Mouse (Mus musculus): ENCODE results near the gene Pdzd8. TPM values are rescaled to one million over a fixed set of nuclear protein-coding genes. Genes with fewer than 3 reads are reported as not detected.
A peak's percentile ranks its signal among the peaks of the same experiment; 100 is the strongest.

Pdzd8 gene
- polyA plus RNA-seq, 1 experiment from 2014 or later, result 9.3 TPM

GRCm38 (mm10) chr19:59351151-59351889 lies 5.7 kb upstream of the Pdzd8 start:
- 76% methylated on average over 15 of the region's 15 CpGs for WGBS

GRCm38 (mm10) chr19:59350273-59350903 lies 4.8 kb upstream of the Pdzd8 start:
- ATAC-seq, result no peak
- Histone ChIP-seq H3K36me3 (no peaks in the 10 kb centered on the region), H3K9me3 (no peaks in the 10 kb centered on the region), H3K9ac (replicated peaks) (no peak overlapping the region), H3K4me2 (replicated peaks) (no peak overlapping the region), H3K27ac (no peak overlapping the region), H3K4me3 (replicated peaks) (no peak overlapping the region), H3K27me3 (peaks cover 11% of the 10 kb centered on the region; the same call in 1 of the 2 replicates), H3K4me1 (replicated peaks) (0 out of 2 replicates have a peak, but pooled peaks cover 5% of the 10 kb centered on the region)
- 91% methylated on average over 7 of the region's 7 CpGs for WGBS

More at GRCm38 (mm10) chr19:59351151-59351889, 5.7 kb upstream of the Pdzd8 start:
- ATAC-seq, result no peak
- no peak overlapping the region for H3K9ac ChIP-seq (replicated peaks)
- H3K4me2 ChIP-seq (replicated peaks), result no peak overlapping the region
- H3K4me3 ChIP-seq (replicated peaks), result no peak overlapping the region
- no peaks in the 10 kb centered on the region for H3K9me3 ChIP-seq
- no peaks in the 10 kb centered on the region for H3K36me3 ChIP-seq
- 0 out of 2 replicates have a peak, but pooled peaks cover 5% of the 10 kb centered on the region for H3K4me1 ChIP-seq (replicated peaks)
- H3K27me3 ChIP-seq, result peaks cover 11% of the 10 kb centered on the region; the same call in 1 of the 2 replicates
- no peak overlapping the region for H3K27ac ChIP-seq

- no peak for ATAC-seq
- Histone ChIP-seq H3K27ac (no peak overlapping the region), H3K4me1 (replicated peaks) (peaks cover 9% of the 10 kb centered on the region), H3K9ac (replicated peaks) (no peak overlapping the region), H3K27me3 (peaks cover 11% of the 10 kb centered on the region; the same call in 1 of the 2 replicates), H3K4me3 (replicated peaks) (no peak overlapping the region), H3K36me3 (no peaks in the 10 kb centered on the region), H3K9me3 (no peaks in the 10 kb centered on the region), H3K4me2 (replicated peaks) (no peak overlapping the region)
- WGBS, result 92% methylated on average over 6 of the region's 6 CpGs
Observed at GRCm38 (mm10) chr19:59349329-59349960, 3.9 kb upstream of the Pdzd8 start.

GRCm38 (mm10) chr19:59346325-59346724 lies 745 bp upstream of the Pdzd8 start:
- H3K9ac ChIP-seq (replicated peaks), result peak overlapping the region; percentile 89
- H3K27me3 ChIP-seq, result peaks cover 2% of the 10 kb centered on the region; the same call in 1 of the 2 replicates
- H3K4me3 ChIP-seq (replicated peaks), result peak overlapping the region; percentile 92
- H3K27ac ChIP-seq, result peak overlapping the region; percentile 93
- peak; percentile 27 for ATAC-seq
- 3% methylated on average over 11 of the region's 11 CpGs for WGBS
- peak overlapping the region; percentile 100 for H3K4me2 ChIP-seq (replicated peaks)
- H3K4me1 ChIP-seq (replicated peaks), result peaks cover 36% of the 10 kb centered on the region
- H3K9me3 ChIP-seq, result no peaks in the 10 kb centered on the region
- H3K36me3 ChIP-seq, result no peaks in the 10 kb centered on the region

GRCm38 (mm10) chr19:59345081-59345657 lies 411 bp downstream of the Pdzd8 start:
- Histone ChIP-seq H3K27ac (peak overlapping the region; percentile 93), H3K27me3 (peaks cover 2% of the 10 kb centered on the region; the same call in 1 of the 2 replicates), H3K4me3 (replicated peaks) (peak overlapping the region; percentile 92), H3K9ac (replicated peaks) (peak overlapping the region; percentile 89), H3K4me1 (replicated peaks) (peaks cover 40% of the 10 kb centered on the region), H3K4me2 (replicated peaks) (peak overlapping the region; percentile 100), H3K36me3 (no peaks in the 10 kb centered on the region), H3K9me3 (no peaks in the 10 kb centered on the region)
- ATAC-seq, result peak; percentile 79
- WGBS, result under 1% methylated on average over 62 of the region's 70 CpGs

GRCm38 (mm10) chr19:59344304-59344711 lies 1.3 kb downstream of the Pdzd8 start:
- Histone ChIP-seq H3K36me3 (no peaks in the 10 kb centered on the region), H3K9me3 (no peaks in the 10 kb centered on the region), H3K9ac (replicated peaks) (peak overlapping the region; percentile 89), H3K27ac (no peak overlapping the region), H3K4me3 (replicated peaks) (peak overlapping the region; percentile 92), H3K4me1 (replicated peaks) (peaks cover 40% of the 10 kb centered on the region), H3K27me3 (peaks cover 2% of the 10 kb centered on the region; the same call in 1 of the 2 replicates), H3K4me2 (replicated peaks) (peak overlapping the region; percentile 100)
- WGBS, result under 1% methylated on average over 14 of the region's 14 CpGs
- ATAC-seq, result no peak

- Histone ChIP-seq H3K4me3 (replicated peaks) (peak overlapping the region; percentile 92), H3K36me3 (no peaks in the 10 kb centered on the region), H3K27me3 (peaks cover 2% of the 10 kb centered on the region; the same call in 1 of the 2 replicates), H3K27ac (no peak overlapping the region), H3K4me2 (replicated peaks) (peak overlapping the region; percentile 100), H3K9ac (replicated peaks) (peak overlapping the region; percentile 89; the same call in 1 of the 2 replicates), H3K4me1 (replicated peaks) (peaks cover 40% of the 10 kb centered on the region), H3K9me3 (no peaks in the 10 kb centered on the region)
- ATAC-seq, result no peak
- WGBS, result 29% methylated on average over 2 of the region's 2 CpGs
Observed at GRCm38 (mm10) chr19:59342964-59343363, 2.6 kb downstream of the Pdzd8 start.

GRCm38 (mm10) chr19:59339908-59340307 lies 5.7 kb downstream of the Pdzd8 start:
- Histone ChIP-seq H3K4me3 (replicated peaks) (no peak overlapping the region), H3K4me1 (replicated peaks) (peaks cover 35% of the 10 kb centered on the region), H3K4me2 (replicated peaks) (no peak overlapping the region), H3K9me3 (no peaks in the 10 kb centered on the region), H3K27ac (no peak overlapping the region), H3K36me3 (no peaks in the 10 kb centered on the region), H3K27me3 (no peaks in the 10 kb centered on the region), H3K9ac (replicated peaks) (no peak overlapping the region)
- WGBS, result 92% methylated on average over 3 of the region's 3 CpGs
- no peak for ATAC-seq

GRCm38 (mm10) chr19:59337872-59338681 lies 7.5 kb downstream of the Pdzd8 start:
- H3K4me1 ChIP-seq (replicated peaks), result peaks cover 17% of the 10 kb centered on the region
- no peak for ATAC-seq
- no peaks in the 10 kb centered on the region for H3K36me3 ChIP-seq
- no peaks in the 10 kb centered on the region for H3K9me3 ChIP-seq
- no peaks in the 10 kb centered on the region for H3K27me3 ChIP-seq
- WGBS, result 77% methylated on average over 3 of the region's 3 CpGs
- no peak overlapping the region for H3K4me2 ChIP-seq (replicated peaks)
- no peak overlapping the region for H3K9ac ChIP-seq (replicated peaks)
- H3K4me3 ChIP-seq (replicated peaks), result no peak overlapping the region
- no peak overlapping the region for H3K27ac ChIP-seq

- Histone ChIP-seq H3K36me3 (no peaks in the 10 kb centered on the region), H3K4me1 (replicated peaks) (peaks cover 7% of the 10 kb centered on the region), H3K9me3 (no peaks in the 10 kb centered on the region), H3K27ac (no peak overlapping the region), H3K4me3 (replicated peaks) (no peak overlapping the region), H3K9ac (replicated peaks) (no peak overlapping the region), H3K4me2 (replicated peaks) (no peak overlapping the region), H3K27me3 (no peaks in the 10 kb centered on the region)
- WGBS, result 100% methylated on average over 1 of the region's 1 CpGs
- ATAC-seq, result no peak
Observed at GRCm38 (mm10) chr19:59336655-59337054, 8.9 kb downstream of the Pdzd8 start.

- H3K4me2 ChIP-seq (replicated peaks), result no peak overlapping the region
- H3K9ac ChIP-seq (replicated peaks), result no peak overlapping the region
- H3K4me1 ChIP-seq (replicated peaks), result no peaks in the 10 kb centered on the region
- no peak overlapping the region for H3K4me3 ChIP-seq (replicated peaks)
- H3K27me3 ChIP-seq, result no peaks in the 10 kb centered on the region
- no peak overlapping the region for H3K27ac ChIP-seq
- H3K36me3 ChIP-seq, result no peaks in the 10 kb centered on the region
- ATAC-seq, result no peak
- H3K9me3 ChIP-seq, result no peaks in the 10 kb centered on the region
Observed at GRCm38 (mm10) chr19:59330816-59331225, 14.8 kb downstream of the Pdzd8 start.
